Mouse (Mus musculus): Measurements from ENCODE around the gene BC052040.

The BC052040 gene

GRCm38 (mm10) chr2:115702610-115703009, 121.1 kb downstream of the BC052040 start:
- DNase-seq (ENCODE audit: low read depth): no peak

GRCm38 (mm10) chr2:115717535-115717934, 136.0 kb downstream of the BC052040 start:
- no peak for DNase-seq (ENCODE audit: low read depth)

GRCm38 (mm10) chr2:115717980-115718379, 136.5 kb downstream of the BC052040 start:
- no peak for DNase-seq (ENCODE audit: low read depth)

- DNase-seq (ENCODE audit: low read depth): no peak
These were observed 141.9 kb downstream of the BC052040 start for GRCm38 (mm10) chr2:115723452-115723851.

- DNase-seq (ENCODE audit: low read depth): no peak
These were observed 142.7 kb downstream of the BC052040 start for GRCm38 (mm10) chr2:115724216-115724615.

GRCm38 (mm10) chr2:115724726-115725125, 143.2 kb downstream of the BC052040 start:
- no peak for DNase-seq (ENCODE audit: low read depth)

DNA sequence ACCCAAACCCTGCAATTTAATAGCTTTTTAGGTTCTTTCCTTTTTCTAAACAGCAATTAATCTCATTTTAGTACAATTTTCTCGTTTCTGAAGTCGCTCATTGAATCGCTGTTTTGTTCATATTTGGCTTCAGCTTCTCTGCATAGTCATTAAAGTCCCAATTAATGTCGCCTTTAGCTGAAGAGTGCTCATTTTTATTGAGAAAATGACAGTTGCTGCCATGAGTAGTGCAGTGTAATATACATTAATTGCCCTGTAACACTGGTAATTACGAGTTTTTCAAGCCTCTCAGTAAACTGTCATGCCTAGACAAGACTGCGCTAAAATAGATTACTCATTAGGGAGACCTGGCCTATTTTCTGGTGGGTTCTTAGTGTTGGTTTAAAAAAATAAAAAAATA, 144.0 kb downstream of the BC052040 start:
- DNase-seq (ENCODE audit: low read depth): no peak

GRCm38 (mm10) chr2:115725926-115726325, 144.4 kb downstream of the BC052040 start:
- DNase-seq (ENCODE audit: low read depth): peak; percentile 6

DNA sequence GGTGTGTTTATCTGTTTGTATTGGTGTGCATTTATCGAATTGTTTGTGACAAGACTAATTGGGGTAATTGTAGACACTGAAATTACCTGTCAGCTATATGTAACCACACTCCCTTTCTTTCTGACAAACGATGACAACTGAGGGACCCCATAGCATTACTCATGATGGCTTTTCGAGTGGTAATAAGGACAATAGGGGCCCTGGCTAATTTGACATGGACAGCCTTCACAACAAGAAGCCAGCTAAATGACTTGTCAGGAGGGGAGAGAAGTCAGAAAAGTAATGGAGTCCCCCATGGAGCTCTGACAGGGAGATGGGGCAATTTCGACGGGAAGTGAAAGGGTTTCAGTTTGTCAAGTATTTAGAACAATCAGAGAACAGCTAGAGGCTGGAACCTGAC, 145.3 kb downstream of the BC052040 start:
- no peak for DNase-seq (ENCODE audit: low read depth)

GRCm38 (mm10) chr2:115728627-115729026, 147.1 kb downstream of the BC052040 start:
- DNase-seq (ENCODE audit: low read depth): no peak

DNA sequence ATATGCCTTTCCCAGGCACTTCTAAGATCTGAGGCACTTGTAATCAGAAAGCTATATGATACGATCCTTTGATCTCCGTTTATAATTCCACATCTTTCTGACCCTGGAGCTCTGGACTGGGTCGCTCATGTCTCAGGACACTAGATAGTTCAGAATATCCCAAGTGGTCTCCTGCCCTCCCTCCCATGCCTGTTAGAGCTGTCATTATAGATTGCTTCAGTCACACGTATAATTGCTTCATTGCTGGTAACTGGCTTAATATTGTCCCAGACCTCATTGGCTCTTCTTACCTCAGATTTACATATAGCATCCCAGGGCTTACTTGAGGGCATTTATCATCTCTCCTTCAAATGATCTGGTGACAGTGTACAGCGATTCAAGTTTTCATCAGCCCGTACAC, 149.0 kb downstream of the BC052040 start:
- no peak for DNase-seq (ENCODE audit: low read depth)

- DNase-seq (ENCODE audit: low read depth): no peak
These were observed 149.7 kb downstream of the BC052040 start for GRCm38 (mm10) chr2:115731171-115731570.

DNA sequence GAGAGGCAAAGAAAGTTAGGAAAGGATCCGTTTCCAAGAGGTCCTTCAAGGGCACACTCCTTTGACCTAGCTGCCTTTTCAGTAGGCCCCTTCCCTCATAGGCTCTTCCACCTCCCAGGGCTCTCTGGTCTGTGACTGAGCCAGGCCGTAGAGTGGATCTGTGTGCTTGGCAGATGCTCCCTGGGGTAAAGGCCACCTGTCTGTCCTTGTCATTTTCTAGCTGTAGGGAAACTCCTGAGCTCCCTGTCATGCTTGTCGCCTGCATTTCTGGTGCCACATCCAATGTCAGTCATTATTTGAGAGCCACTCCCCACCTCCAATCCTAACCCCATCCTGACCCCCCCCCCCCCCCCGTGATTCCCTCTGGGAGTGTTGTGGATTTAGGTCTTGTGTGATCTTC, 151.1 kb downstream of the BC052040 start:
- no peak for DNase-seq (ENCODE audit: low read depth)

- DNase-seq (ENCODE audit: low read depth): no peak
These were observed 151.6 kb downstream of the BC052040 start for GRCm38 (mm10) chr2:115733017-115733692.

- no peak for DNase-seq (ENCODE audit: low read depth)
These were observed 153.3 kb downstream of the BC052040 start for GRCm38 (mm10) chr2:115734850-115735249.

DNA sequence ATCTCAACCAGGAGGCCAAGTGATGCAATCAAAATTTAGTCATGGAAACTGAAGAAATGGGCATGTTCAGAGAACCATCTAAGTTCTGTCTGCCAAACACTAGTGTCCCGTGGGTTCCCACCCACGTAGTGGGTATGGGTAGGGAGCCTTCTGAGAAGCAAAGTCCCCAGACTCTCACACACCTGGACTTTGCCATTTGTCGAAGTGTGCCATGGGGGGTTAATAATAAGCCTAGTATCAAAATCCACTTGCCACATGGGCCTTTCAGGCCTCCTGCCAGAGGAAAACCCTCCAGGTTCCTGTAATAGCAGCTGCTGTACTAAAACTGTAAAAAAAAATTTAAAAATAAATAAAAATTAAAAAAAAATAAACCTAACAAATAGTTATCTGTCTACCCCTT, 154.9 kb downstream of the BC052040 start:
- peak; percentile 14 for DNase-seq (ENCODE audit: low read depth)

DNA sequence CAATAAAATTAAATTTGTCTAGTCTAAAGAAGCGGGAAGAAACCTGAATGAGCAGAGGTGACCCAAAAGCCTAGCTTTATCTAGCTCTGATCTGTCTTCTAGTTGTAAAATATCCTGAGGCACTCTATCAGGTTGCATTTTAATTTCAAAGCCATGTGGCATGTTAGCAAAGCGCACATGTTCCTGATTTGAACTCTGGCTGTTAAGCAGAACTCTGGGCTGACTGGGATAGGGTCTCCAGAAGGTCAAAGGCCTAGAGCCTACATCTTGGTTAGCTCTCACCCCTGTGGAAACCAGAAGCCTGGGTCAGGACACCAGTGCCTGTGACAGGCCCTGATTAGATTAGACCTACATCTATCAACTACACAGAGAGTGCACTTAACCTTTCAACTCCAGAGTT, 156.4 kb downstream of the BC052040 start:
- no peak for DNase-seq (ENCODE audit: low read depth)

- DNase-seq (ENCODE audit: low read depth): no peak
These were observed 160.5 kb downstream of the BC052040 start for GRCm38 (mm10) chr2:115742061-115742460.

- no peak for DNase-seq (ENCODE audit: low read depth)
These were observed 166.1 kb downstream of the BC052040 start for GRCm38 (mm10) chr2:115747639-115748038.

- DNase-seq (ENCODE audit: low read depth): no peak
These were observed 169.7 kb downstream of the BC052040 start for GRCm38 (mm10) chr2:115751177-115751576.

DNA sequence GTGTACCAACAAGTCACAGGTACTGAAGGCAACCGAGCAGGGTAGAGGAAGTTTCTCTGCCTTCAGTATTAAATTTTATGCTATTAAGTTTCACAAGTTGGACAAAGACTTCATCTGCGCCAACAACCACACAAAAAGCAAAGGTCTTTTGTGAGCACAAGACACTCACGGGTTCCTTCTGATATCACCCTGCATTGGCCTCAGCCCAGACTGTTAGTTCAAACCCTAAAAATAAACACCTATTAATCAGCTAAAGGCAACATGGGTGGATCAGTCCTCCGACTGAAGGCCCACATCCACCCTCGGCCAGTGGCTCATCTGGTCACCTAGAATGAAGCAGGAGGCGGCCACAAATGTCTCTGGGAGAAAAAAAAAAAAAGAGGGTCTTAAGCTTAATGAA, 176.2 kb downstream of the BC052040 start:
- no peak for DNase-seq (ENCODE audit: low read depth)

GRCm38 (mm10) chr2:115758542-115758941, 177.0 kb downstream of the BC052040 start:
- DNase-seq (ENCODE audit: low read depth): no peak

GRCm38 (mm10) chr2:115764595-115765305, 183.2 kb downstream of the BC052040 start:
- peak; percentile 77 for DNase-seq (ENCODE audit: low read depth)

Data from 416B (cell line).